Mouse (Mus musculus): Measurements from ENCODE around the gene Gm19684.
"Not testable (repeated sequence)": the region's sequence is repeated elsewhere in the genome, so short reads cannot be mapped to it uniquely, and the experiment has no call there.

GRCm38 (mm10) chr17:36082519-36083232, 38.8 kb upstream of the Gm19684 start:
- not testable (repeated sequence) for TF ChIP-seq GATA1 (IDR thresholded peaks at IDR 0.05; ENCODE audit: borderline replicate concordance, low read length); FLI1 (IDR thresholded peaks at IDR 0.05; ENCODE audit: low read length)

Measured in megakaryocyte, embryonic 14.5 days (primary cell).